Mouse (Mus musculus) hindbrain, embryonic 16.5 days (tissue): ENCODE data around the gene Bahd1. TPM values are rescaled to one million over a fixed set of nuclear protein-coding genes. Genes with fewer than 3 reads are reported as not detected.
A peak's percentile ranks its signal among the peaks of the same experiment; 100 is the strongest.

ENCODE experiments used
- ATAC-seq: fragments of 200-750 bp; cut with Nextera tagmentation; 2 replicates; pipeline ENCODE4 v1.8.0; 2017; ENCODE audit warnings: moderate TSS enrichment, moderate library complexity
- H3K27ac ChIP-seq: fragments of 300-500 bp; sonication (generic); 2 replicates; pipeline ENCODE4 v1.5.1; 2014; ENCODE audit warnings: low read depth, mild to moderate bottlenecking, control low read depth, low read length, moderate library complexity
- H3K27me3 ChIP-seq: fragments of 300-500 bp; sonication (generic); replicated peaks from 2 replicates; pipeline ENCODE4 v1.6.1; 2014; ENCODE audit warnings: low read length; ENCODE audit not compliant: control insufficient read depth, insufficient read depth
- H3K36me3 ChIP-seq: fragments of 300-500 bp; sonication (generic); 2 replicates; pipeline ENCODE4 v1.6.1; 2014; ENCODE audit warnings: mild to moderate bottlenecking, low read length, moderate library complexity, mixed read lengths; ENCODE audit not compliant: control insufficient read depth, insufficient read depth
- H3K4me1 ChIP-seq: fragments of 300-500 bp; sonication (generic); 2 replicates; pipeline ENCODE4 v1.6.1; 2014; ENCODE audit warnings: low read depth, low read length; ENCODE audit not compliant: control insufficient read depth, insufficient read depth
- H3K4me2 ChIP-seq: fragments of 300-500 bp; sonication (generic); 2 replicates; pipeline ENCODE4 v1.6.1; 2014; ENCODE audit warnings: mild to moderate bottlenecking, low read length, control low read depth, moderate library complexity
- H3K4me3 ChIP-seq: fragments of 300-500 bp; sonication (generic); 2 replicates; pipeline ENCODE4 v1.5.1; 2014; ENCODE audit warnings: mild to moderate bottlenecking, low read length, control low read depth, moderate library complexity
- H3K9ac ChIP-seq: fragments of 300-500 bp; sonication (generic); 2 replicates; pipeline ENCODE4 v1.6.1; 2014; ENCODE audit warnings: low read depth, mild to moderate bottlenecking, control low read depth, low read length, moderate library complexity
- H3K9me3 ChIP-seq: fragments of 300-500 bp; sonication (generic); 2 replicates; pipeline ENCODE4 v1.6.1; 2014; ENCODE audit warnings: mild to moderate bottlenecking, low read length, moderate library complexity; ENCODE audit not compliant: control insufficient read depth
- WGBS: fragments of 180-500 bp; shearing (Covaris S2); extraction: QIAGEN DNeasy Blood & Tissue Kit; methylation state at CpG from one replicate; pipeline ENCODE4 v1.1.7; 2014; 5-methylcytosine and 5-hydroxymethylcytosine counted together
- polyA plus RNA-seq: library from polyadenylated mRNA; unstranded; fragments of >200 nt; fragmentation: Nextera tagmentation; extraction: Ambion mirVana; gene quantifications from 2 replicates; pipeline ENCODE4 v1.2.1, GENCODE M21; 2015

Bahd1 gene
- polyA plus RNA-seq, 1 experiment from 2014 or later, result 6.2 TPM

GRCm38 (mm10) chr2:118969585-118970147 lies 69.5 kb downstream of the Bahd1 start:
- Histone ChIP-seq H3K27ac (no peak overlapping the region), H3K27me3 (peaks cover 6% of the 10 kb centered on the region), H3K36me3 (no peaks in the 10 kb centered on the region), H3K4me2 (no peak overlapping the region), H3K9me3 (no peaks in the 10 kb centered on the region), H3K9ac (no peak overlapping the region), H3K4me3 (no peak overlapping the region), H3K4me1 (peaks cover 2% of the 10 kb centered on the region; the same call in 1 of the 2 replicates)
- WGBS, result 84% methylated on average over 11 of the region's 11 CpGs
- ATAC-seq, result no peak

GRCm38 (mm10) chr2:118972048-118972447 lies 71.9 kb downstream of the Bahd1 start:
- Histone ChIP-seq H3K9me3 (no peaks in the 10 kb centered on the region), H3K27me3 (peaks cover 10% of the 10 kb centered on the region), H3K4me2 (no peak overlapping the region; the same call in 1 of the 2 replicates), H3K27ac (no peak overlapping the region), H3K4me1 (peaks cover 5% of the 10 kb centered on the region), H3K9ac (no peak overlapping the region), H3K4me3 (no peak overlapping the region), H3K36me3 (no peaks in the 10 kb centered on the region)
- WGBS, result 82% methylated on average over 5 of the region's 5 CpGs
- no peak for ATAC-seq

GRCm38 (mm10) chr2:118972687-118973376 lies 72.7 kb downstream of the Bahd1 start:
- Histone ChIP-seq H3K4me1 (peaks cover 5% of the 10 kb centered on the region), H3K27me3 (peaks cover 10% of the 10 kb centered on the region), H3K9me3 (no peaks in the 10 kb centered on the region), H3K9ac (peak overlapping the region; percentile 62), H3K4me2 (peak overlapping the region; percentile 70), H3K36me3 (no peaks in the 10 kb centered on the region), H3K4me3 (peak overlapping the region; percentile 45), H3K27ac (no peak overlapping the region)
- ATAC-seq, result peak; percentile 75
- WGBS, result 1% methylated on average over 33 of the region's 33 CpGs

Other genes starting within 250 kb of the Bahd1 start
- gene Pak6, start 237.1 kb upstream of the Bahd1 start, polyA plus RNA-seq, result 45.0 and 53.9 TPM in 2 replicates
- gene Ankrd63, start 196.4 kb upstream of the Bahd1 start, polyA plus RNA-seq, result 0.03 TPM in 1 of 2 replicates, not detected in the other
- gene Plcb2, start 171.9 kb upstream of the Bahd1 start, polyA plus RNA-seq, result 0.88 and 1.1 TPM in 2 replicates
- gene Inafm2, start 154.6 kb upstream of the Bahd1 start, polyA plus RNA-seq, result 20.2 and 20.4 TPM in 2 replicates
- 1.0 and 1.3 TPM in 2 replicates for gene Ccdc9b, start 137.7 kb upstream of the Bahd1 start, polyA plus RNA-seq
- not detected in 2 replicates for gene Phgr1, start 127.6 kb upstream of the Bahd1 start, polyA plus RNA-seq
- 82.9 and 87.0 TPM in 2 replicates for gene Disp2, start 120.7 kb upstream of the Bahd1 start, polyA plus RNA-seq
- 22.0 and 22.5 TPM in 2 replicates for gene Knstrn, start 86.4 kb upstream of the Bahd1 start, polyA plus RNA-seq
- 52.2 and 56.1 TPM in 2 replicates for gene Ivd, start 38.4 kb upstream of the Bahd1 start, polyA plus RNA-seq
- gene Chst14, start 26.1 kb downstream of the Bahd1 start, polyA plus RNA-seq, result 5.3 and 7.3 TPM in 2 replicates
- gene Ccdc32, start 129.0 kb downstream of the Bahd1 start, polyA plus RNA-seq, result 41.7 and 44.1 TPM in 2 replicates
- 3.7 and 4.1 TPM in 2 replicates for gene Rpusd2, start 134.4 kb downstream of the Bahd1 start, polyA plus RNA-seq
- gene Knl1, start 146.7 kb downstream of the Bahd1 start, polyA plus RNA-seq, result 8.3 and 9.7 TPM in 2 replicates
- gene Rad51, start 212.4 kb downstream of the Bahd1 start, polyA plus RNA-seq, result 10.6 and 12.7 TPM in 2 replicates